Mouse (Mus musculus) kidney, adult 11 months (tissue): ENCODE data around the gene Nfat5.
A peak's percentile ranks its signal among the peaks of the same experiment; 100 is the strongest.

Experiments used
- DNase-seq: peaks from one replicate; pipeline ENCODE4 v3.0.0; 2022

Nfat5 gene

DNA sequence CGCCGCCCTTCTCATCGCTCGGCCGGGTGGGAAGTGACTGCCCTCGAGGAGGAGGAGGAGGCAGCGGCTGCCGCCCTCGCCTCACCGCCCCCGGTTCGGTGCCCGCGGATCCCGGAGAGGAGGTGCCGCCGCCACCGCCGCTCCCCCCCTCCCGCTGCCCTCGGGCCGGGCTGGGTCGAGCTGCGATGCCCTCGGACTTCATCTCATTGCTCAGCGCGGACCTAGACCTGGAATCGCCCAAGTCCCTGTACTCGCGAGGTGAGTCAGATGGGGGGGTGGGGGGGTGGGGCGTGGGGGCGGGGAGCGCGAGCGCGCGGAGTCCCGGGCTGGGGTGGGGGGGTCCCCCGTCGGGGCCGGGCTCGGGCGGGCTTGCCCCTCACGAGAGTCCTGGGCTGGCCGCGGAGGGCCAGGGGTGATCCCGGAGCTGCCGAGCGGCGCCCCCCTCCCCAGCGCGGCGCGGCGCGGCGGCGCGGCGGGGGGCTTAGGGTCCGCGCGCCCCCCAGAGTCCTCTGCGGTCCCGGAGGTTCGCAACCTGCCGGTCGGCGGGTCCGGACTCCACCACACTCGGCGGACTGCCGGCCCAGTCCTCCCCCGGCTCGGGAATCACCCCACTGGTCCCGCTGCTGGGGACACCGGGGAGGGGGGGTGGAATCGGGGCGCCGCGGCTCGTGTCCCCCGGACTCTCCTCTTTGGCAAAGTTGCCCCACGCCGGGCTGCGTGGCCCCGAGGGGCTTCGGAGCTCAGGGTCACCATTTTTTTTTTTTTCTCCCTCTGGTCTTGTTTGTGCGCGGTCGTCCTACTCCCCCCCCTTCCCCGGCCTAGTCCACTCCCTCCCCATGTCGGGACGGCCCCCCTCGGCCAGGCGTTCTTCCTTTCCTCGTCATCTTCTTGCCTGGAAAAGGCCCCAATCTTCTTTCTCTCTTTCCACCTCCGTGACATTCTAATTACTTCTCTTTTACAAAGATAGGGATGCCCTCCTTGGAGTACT lies 665 bp downstream of the Nfat5 start:
- peak; percentile 55 for DNase-seq

DNA sequence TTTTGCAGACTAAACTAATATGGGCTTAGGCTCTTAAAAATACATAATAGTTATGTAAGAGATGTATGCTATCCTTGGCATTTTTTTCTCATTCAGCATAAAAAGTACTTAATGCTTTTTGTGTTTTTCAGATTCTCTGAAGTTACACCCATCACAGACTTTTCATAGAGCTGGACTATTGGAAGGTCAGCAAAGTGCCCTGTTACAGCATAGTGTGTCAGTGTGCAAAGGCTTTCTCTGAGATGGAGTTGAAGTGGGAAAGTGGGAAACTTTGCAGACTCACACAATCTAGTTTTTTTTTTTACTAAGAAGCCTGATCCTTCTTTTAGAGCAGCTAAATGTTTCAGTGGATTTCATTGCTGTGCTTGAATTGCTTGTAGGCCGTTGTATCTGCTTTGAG lies 2.2 kb downstream of the Nfat5 start:
- DNase-seq = no peak

DNA sequence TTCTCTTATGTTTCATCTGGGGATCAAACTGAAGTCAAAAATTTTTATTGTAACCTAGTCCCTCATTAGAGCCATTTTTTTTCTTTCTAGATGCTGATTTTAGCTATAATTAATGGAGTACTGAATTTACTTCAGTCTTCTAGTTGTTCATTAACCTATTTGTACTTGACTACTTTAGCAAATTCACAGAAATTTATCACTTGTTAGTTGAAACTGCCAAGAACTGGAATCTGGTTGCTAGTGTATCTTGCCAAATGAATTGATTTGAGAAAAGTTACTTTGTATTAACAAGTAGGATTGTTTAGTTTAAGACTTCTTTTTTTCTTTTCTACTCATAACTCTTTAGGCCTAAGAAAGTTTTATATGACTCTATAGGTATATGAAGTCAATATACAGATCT lies 18.6 kb downstream of the Nfat5 start:
- DNase-seq = no peak

DNA sequence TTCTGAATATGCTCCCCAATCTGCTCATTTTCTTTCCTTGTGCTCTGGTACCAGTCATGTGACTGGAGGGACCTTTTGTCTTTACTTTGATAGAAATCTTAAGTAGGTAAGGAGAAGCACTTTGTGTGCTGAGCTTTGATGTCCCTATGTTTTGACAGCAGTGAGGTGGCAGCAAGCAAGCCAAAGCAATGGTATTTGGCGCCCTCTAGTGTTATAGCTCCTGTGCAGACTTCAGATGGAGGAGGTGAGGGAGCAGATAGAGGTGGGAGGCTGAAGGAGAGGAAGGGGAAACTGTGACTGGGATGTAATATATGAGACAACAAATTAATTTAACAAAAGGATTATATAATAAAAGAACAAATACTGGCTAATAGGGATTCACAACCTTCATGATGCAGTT lies 30.9 kb downstream of the Nfat5 start:
- DNase-seq = peak; percentile 64

DNA sequence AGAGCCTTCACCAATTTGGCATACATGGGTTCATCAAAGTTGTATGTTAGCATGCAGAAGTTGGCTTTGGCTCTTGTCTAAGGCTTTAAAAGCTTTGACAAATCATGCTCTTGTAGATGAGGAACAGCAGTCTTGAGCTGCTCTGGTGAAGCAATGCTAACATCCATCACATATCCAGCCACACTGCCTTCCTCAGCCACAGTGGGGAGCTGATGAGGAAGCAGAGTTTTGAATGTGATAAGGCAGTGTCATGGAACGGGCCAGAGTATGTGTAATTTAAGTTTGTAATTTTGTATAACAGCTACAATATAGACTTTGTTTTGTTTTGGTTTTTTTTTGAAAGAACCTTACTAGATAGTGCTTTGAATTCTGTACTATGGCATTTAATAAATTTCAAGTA lies 36.3 kb downstream of the Nfat5 start:
- DNase-seq = no peak

DNA sequence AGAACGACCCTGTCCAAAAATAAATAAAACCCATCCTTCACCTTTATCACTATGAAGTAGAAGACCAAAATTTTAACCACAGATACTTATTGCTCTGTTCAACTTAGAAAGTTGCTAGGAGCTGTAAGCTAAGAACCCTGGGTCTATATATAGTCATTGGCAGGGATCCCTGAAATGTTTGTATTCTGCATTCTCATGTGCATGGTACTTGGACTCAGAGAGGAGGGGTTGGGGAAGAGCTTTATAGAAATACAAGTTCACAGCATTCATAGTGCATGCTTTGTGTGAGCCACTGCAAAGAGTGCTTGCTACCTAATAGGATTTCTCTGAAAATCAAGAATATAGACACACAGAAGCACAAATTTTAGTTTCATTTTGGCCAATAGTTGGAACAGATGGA lies 43.2 kb downstream of the Nfat5 start:
- no peak for DNase-seq

DNA sequence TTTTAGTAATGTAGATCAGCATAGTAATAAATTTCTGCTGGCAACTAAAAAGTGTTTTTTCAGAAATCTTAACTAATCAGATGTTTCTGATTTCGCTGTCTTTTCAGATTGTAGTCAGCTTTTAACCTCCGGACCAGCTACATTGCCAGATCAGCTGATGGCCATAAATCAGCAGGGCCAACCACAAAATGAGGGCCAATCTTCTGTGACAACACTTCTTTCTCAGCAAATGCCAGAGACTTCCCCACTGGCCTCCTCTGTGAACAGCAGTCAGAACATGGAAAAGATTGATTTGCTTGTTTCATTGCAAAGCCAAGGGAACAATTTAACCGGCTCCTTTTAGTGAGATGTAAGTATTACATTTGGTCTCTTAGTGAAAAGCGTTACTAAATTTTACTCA lies 77.0 kb downstream of the Nfat5 start:
- no peak for DNase-seq

DNA sequence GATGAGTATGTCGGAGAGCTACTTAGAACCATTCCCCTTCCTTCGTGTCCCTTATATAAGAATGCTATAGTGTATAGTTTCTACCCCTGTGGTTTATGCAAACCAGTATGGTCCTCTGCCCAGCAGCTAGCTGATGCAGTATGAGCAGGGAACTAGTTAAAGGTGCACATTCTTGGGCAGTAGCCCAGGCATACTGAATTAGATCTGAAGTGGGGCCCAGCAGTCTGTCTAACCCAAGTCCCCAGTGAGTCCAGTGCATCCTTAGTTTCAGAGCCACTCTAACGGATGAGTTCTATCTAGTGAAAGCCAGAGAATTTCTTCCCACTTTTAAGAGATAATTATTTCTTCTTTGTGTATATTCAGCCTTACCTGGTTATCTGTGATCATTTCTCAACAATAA lies 84.1 kb downstream of the Nfat5 start:
- DNase-seq = no peak

DNA sequence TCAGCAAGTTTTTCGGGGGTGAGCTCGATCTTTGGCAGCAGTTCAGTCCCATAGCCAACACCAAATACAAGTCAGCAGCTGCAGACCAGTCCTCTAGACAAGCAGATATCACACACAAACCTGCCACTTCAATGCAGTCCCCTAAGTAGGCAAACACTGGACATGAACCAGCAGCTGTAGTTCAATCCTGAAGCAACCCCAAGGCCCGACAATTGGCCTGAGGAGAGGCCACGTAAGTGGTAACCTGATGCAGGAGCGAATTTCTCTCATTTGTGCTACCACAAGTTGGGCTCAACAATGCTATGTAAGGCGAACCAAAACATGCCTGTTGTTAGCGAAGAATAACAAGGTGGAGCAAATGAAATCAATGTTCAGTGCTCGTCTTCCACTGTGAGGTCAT lies 87.5 kb downstream of the Nfat5 start:
- DNase-seq = no peak

DNA sequence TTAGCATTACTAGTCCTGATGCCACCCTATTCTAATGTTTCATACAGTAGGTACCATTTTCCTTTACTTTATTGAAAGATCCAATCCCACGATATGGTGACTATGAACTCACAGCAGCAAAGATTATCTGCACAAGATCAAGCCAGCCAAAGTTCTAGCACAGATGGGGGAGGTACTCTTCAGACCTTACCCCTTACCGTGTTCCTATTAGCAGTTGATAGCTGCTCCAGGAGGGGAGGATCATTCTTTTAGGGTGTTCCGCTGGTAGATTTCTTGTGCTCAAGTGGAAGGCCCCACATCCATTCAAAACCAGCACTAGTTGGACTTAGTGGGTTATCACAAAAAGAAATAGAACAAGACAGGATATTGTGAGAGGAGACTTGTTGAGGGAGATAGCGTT lies 88.4 kb downstream of the Nfat5 start:
- DNase-seq = no peak

DNA sequence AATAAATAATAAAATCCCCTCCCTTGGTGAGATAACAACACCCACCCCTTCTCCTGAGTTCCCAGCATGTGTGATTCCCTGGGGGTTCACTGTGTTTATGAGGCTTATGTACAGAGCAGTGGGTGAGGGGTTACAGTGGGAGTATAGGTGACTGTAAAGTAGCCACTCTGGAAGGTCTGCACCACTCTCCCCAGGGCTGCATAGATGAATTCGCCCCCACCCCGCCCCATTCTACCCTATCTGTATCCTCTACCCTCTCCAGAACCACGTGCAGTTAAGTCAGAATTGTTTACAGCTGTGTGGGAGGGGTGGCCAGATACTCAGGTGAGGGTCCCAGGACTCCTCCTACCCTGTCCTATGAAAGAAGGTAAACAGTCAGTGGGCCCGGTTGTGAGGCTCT lies 89.6 kb downstream of the Nfat5 start:
- no peak for DNase-seq

DNA sequence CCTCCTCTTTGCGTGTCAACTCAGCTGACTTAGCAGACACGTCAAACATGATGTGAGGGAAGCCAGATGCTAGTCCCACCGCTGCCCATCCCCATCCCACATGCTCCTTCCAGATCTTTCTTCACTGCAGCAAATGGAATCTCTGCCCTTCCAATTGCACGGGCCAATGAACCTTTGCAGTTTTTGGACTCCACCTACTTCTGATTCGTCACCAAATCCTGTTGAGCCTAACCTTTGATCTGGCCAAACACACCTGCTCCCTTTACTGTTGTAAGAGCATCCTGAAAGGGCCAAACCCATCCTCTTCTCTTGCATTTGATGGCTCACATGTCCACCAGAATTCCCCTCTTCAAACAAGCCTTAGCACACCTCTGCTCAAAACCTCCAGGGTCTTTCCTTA lies 91.4 kb downstream of the Nfat5 start:
- no peak for DNase-seq

DNA sequence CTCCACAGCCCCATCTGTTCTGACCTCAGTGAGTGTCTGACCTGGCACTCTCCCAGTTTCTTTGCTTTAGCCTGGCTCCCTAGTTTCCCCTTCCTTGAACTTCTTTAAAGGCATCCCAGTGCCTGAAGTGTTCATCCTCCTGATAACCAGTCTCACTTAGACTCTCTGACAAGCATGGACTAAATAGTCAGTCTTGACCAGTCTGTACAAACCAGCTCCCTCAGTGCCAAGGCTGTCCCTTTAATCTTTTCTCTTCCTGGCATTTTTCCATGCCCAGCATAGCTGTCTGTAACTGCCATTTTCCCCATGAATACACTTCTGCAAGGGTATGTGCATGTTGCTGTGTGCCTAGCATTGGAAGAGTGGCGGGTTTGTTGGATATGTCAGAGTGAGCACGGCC lies 91.8 kb downstream of the Nfat5 start:
- no peak for DNase-seq

DNA sequence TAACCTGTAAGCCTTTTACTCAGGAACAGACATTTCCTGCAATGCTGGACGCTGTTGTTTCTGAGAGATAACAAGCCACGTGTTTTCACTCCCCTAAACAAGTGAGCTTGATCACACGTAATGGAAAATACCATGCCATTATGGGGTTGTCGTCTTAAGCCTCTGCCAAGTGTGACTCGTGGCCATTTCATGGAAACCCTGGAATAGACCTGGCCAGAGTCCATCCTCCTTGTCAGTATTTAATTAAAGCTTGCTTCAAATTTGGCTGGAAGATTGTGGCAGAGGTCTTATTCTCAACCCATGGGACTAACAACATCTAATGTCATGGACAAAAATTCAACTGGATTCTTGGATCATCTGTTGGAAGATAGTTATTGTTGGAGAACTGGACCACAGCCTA lies 92.9 kb downstream of the Nfat5 start:
- DNase-seq = peak; percentile 56

DNA sequence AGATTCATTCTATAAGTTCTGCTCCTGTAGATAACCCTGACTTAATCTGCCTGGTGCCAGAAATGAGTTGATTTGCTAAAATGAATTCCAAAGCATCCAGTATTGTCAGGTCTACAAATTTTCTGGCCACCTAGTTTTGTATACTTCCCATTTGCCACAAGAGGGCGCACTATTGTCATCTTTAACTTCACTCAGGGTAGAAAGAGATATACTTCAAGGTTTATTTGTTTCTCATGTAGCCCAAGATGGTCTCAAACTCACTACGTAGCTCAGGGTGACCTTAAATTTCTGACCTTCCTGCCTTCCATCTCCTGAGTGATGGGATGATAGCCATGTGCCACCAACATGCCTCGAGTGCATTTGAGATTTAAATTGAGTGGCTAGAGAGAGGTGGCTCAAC lies 93.4 kb downstream of the Nfat5 start:
- DNase-seq = no peak

DNA sequence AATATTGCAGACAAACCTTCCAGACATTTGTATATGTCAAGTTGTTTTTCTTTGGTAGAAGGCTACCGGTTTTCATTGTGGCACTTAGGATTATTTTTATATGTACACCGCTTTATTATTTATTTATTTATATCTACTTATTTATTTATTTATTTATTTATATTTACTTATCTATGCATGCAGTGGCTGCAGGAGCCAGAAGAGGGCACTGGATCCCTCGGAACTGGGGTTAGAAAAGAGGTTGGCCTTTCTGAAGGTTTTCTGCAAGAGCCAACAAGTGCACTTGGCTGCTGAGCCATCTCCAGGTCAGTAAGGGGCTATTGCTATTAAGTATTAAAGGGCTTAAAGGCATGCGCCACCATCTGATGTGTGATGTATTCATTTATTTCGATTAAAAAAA lies 94.6 kb downstream of the Nfat5 start:
- DNase-seq = peak; percentile 52

DNA sequence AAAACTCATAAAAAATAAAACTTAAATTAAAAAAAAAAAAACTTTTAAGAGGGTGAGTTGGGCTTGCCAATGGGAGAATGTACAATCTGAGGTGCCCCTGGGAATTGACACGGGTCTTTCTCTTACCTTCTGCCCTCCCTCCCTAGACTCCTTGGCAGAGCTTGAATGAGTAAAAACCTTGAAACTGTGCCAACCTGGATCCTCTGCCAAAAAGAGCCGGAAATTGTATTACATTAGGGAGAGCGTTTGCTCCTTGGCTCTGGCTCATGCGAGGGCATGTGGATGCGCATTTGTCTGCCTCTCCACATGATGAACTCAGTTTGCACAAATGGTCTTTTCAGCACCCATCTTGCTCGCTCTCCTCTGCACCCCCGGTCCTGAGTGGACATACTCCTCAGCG lies 96.3 kb downstream of the Nfat5 start:
- DNase-seq = peak; percentile 81

DNA sequence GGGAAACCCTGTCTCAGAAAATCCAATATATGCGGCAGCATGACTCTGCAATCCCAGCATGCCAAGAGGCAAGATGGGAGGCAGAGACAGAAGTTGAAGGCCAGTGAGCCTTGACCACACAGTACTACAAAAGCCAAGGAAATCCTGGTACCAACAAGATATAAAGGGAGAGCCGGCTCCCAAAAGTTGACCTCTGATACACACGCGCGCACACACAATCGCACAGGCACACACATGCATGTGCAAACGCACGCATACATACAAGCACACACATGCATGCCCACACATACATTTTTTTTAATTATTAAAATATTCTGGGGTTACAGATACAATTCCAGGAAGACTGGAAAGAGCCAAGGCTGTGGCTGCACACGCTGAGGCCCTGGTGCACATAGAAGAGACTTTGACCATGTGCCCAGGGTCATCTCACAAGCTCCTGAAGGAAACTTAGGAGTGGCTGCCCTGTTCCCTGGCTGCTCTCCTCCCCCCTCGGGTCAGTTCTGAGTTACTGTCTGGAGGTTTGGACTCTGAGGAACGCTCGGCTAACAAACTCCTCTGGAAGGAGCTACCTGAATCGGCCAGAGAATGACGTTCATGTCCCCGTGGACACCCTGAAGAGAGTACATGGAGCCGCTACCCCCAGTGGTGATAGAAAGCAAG lies 97.3 kb downstream of the Nfat5 start:
- peak; percentile 83 for DNase-seq

DNA sequence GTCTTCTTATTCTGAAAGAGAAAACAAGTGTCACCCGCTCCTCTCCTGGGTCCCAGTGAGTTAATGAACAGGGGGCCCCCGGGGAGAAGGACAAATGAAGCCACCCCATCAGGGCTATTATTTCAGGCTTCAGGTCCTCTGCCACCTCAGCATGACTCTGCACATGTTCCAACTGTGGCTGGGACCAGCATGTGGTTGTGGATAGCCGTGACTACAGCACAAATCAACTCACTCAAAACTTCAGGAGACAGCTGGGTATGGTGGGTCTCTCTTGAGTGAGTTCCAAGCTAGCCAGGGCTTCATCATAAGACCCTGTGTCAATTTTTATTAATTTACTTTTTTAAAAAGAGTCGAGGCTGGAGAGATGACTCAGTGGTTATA lies 97.9 kb downstream of the Nfat5 start:
- DNase-seq = no peak

DNA sequence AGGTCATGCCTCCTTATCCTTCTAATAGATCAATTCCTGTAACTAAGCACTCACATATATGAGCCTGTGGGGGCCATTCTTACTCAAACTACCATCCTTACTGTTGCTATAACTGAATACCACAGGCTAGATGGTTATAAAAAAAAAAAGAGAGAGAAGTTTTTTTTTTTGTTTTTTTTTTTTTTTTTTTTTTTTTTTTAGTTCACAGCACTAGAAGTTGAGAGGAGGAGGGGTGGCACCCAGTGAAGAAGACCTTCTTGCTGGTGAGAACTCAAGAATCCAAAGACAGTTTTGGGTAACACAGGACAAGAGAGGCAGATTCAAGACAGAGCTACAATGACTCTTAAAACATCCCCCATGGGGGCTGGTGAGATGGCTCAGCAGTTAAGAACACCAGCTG lies 102.1 kb downstream of the Nfat5 start:
- DNase-seq = no peak

DNA sequence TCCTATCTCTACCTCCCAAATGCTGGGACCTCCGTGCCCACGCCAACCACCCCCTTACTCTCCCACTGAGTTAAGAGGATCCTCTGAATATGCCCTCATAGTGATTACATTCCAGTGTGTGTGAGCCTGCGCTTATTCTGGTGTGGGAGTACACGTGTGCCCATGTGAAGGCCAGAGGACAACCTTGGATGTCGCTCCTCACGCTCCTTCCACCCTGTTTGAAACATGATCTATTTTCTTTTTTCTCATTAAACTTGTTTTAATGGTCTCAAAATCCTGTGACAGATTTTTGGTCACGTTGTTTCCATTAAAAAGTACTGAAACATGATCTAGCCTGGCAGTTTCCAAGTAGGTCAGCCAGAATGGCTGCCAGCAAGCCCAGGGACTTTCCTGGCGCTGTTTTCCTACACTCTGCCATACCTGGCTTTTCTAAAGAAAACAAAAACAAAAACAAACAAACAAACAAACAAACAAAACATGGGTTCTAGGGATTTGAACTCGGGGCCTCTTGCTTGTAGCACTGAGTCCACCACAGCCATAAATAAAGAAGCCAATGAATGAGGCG lies 102.9 kb downstream of the Nfat5 start:
- DNase-seq = no peak

DNA sequence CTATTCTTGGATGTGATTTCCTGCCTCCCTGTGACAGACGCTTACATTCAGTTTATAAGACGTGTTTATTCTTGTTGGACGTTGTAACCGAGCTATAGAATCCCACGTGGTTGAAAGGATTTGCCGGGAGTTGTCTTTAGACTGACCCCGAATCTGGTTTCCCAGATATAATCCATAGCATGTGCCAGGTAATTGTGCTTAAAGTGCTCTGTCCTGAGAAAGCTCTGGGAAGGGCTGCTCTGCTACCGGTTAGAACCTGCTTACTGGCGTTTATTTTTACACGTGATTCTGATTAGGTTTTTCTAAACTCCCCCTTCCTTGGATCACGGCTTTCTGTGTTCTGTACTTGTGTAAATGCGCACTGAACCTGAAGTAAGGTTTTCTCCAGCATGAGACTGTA lies 104.4 kb downstream of the Nfat5 start:
- DNase-seq = no peak

DNA sequence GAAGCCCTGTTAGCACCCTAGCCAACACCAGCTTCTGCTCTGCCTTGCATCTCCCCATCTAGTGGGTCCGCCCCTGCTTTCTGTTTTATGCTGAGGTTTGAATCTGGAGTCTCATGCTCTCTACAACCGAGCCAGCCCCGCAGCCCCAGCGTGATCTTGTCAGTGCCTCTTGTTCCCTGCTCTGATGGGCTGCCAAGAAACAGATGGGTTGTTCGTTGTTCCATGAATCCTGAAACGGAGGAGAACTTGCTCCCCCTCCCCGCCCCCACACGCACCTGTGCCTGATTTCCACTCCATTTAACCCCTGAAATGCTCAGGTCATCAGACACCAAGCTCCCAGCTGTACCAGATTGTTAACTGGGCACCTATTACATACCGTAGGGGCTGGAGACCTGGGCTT lies 106.2 kb downstream of the Nfat5 start:
- no peak for DNase-seq

DNA sequence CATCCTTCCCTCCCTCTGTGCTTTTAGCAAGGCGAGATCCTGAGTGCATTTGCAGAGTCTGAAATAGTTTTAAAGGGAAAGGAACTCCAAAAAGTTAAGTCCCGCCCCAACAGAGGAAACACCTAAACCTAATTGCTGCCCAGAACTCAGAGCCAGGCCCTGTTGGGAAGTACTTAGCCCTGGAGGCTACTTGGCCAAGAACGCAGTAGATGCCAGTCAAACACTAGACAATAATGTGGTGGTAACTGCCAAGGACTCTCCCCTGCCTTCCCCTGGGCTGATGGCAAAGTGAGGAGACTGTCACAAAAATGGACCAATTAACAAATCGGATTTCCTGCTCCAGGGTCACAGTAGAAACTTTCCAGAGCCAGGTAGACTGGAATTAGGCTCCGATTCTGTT lies 108.6 kb downstream of the Nfat5 start:
- DNase-seq = no peak
